Mouse (Mus musculus) urinary bladder, postnatal 25 days (tissue): ENCODE data around the gene Agtpbp1.
"Not testable (repeated sequence)": the region's sequence is repeated elsewhere in the genome, so short reads cannot be mapped to it uniquely, and the experiment has no call there.

Experiments used
- DNase-seq: peaks from one replicate; pipeline ENCODE4 v3.0.0; 2022; ENCODE audit warnings: low spot score

The Agtpbp1 gene

DNA sequence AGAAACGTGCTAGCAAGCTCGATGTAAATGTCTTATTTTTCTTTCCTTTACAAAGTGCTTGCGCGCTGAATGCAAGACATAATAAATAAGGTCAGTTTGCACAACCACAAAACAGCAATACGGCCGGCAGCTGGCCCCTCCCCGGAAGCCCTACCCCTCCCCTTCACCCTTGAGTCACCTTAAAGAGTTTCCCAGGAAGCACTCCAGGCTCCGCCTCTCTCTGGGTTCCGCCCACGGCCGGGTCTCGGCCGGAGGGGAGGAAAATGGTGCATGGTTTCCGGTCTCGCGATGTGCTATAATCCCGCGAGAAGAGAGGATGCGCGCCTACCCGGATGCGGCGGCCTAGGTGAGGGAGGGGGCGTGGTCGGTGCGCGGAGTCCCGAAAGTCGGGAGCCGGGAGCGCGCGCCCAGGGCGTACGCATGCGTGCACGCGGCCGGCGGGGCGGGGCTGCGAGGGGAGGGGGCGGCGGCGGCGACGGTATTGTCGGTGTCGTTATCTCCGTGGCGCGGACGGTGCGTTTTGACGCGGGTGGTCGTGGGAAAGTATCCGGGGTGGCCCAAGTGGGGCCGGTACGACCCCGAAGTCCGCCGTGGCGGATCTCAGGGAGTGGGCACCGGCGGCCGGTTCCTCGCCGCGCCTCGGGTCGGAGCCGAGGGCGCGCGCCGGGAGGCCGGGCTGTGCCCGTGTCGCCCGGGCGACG lies at the start of gene Agtpbp1, which contains the start of gene Naa35:
Gene Agtpbp1 (minus strand): TSS at position 281 of the 701 bp plus-strand sequence.
Gene Naa35 (plus strand): TSS at position 313 of the 701 bp plus-strand sequence.
- DNase-seq: peak; percentile 99

DNA sequence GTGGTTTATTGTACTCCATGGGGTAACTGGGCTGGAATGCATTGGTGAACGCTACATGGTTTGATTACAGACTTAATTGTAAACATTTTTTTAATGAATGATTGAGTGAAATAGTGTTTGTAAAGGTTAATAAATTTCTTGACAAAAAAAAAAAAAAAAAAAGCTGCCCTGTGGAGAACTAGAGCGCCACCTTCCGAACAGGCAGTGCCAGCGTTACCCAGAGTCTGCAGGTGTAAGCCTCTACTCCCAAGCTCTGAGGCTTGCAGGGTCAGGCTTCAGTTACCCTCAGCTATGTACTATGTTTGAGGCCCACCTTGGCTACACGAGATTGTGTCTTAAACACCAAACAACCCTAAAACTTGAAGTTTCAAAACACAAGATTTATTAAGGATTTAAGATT lies 49.6 kb upstream of the Agtpbp1 start:
- no peak for DNase-seq

DNA sequence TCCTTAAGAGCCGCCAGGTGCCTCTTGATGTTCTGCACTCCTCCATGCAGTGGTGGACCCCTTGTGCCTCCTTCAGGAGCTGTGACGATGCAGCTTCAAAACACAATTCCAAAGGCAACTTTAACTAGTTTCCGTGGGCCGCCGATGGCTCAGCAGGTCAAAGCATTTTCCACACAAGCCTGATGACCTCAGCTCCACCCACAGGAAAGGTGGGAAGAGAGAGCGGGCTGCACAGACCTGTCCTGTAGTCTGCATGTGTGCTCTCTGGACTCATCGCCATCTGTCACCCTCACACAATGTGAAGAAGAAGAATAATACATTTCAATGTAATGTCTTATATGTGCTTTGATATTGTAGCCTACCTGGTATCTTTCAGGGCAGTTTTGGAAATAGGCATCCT lies 41.7 kb upstream of the Agtpbp1 start:
- DNase-seq: no peak

DNA sequence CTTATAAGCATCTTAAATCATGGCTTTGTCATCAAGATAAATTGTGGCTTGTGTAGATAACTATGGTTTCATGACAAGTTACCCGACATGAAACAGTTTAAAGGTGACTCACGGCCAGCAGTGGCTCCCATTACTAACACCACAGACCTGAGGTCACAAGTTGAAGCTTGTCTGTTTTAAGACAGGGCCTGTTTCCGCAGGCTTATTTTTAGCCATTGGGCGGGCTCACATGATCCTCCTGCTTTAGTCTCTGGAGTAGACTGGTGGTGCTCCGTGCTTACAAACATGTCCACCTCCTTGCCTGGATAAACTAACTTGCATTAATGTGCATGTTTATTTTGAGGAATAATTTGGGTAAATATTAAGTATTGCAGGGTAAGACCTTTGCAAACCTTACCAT lies 39.9 kb upstream of the Agtpbp1 start:
- no peak for DNase-seq

DNA sequence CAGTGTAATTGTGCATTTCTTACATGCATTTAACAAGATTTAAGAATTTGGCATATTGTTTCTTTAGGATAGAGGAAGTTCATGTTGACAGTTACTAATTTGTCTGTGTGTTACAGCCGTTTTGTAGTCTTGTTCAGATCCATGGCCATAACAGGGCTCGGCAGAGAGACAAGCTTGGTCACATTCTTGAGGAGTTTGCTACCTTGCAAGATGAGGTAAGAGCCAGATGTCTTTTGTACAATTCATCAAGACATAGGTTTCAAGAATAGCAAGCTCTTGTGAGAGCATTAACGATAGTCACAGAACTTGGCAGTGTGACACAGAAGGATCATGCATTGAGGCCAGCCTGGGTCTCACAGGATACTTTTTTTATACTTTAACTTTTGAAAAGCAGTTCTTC lies 39.4 kb upstream of the Agtpbp1 start:
- DNase-seq: no peak

DNA sequence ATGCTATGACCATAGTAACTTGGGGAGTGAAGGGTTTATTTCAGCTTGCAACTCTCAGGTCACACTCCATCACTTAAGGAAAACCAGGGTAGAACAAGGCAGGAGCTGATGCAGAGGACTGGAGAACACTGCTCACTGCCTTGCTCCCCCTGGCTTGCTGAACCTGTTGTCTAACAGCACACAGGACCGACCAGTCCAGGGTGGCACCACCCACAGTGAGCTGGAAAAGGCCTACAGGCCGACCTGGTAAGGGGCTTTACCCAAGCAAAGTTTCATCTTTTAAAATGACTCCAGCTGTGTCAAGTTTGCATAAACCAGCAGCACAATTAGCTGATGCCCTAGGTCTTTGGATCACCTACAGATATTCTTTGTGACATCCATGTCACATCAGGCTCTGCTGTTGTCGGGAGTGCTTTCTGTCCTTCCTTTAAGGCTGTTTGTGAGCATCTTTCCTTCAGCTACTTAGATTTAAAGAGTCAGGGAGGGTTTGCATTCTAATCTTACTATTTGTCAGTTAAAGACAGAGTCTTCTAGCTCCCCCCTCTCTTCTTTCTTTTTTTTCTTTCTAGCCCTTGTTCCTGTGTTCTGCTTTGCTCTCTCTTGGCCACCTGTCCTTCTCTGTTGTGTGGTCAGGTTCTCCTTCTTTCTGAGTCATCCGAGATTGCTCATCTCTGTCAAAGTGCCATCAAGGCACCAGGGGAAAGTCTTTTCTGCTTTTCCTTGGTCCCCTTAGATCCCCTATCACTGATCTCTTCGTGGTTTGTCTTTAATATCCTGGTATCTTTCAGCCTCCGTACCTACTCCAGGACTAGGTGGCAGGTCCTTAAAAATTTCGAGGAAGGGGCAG lies 36.8 kb upstream of the Agtpbp1 start:
- no peak for DNase-seq

DNA sequence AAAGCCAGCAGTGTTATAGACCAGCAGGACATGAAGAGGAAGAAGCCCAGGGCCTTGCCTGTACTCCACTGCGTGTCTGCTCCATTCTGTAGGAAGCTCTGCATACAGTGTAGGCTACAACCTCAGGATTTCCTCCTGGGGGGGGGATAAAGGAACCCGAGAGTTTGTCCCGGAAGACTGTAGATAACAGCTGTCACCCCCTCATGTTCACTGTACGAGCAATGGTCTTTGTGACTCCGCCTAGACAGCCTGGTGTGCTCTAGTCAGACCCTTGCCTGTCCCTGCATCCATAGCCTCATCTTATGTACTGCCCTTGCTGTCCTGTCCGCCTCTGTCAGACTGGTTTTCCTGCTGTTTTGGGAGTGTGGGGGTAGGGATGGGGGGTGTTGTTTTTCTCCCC lies 33.4 kb upstream of the Agtpbp1 start:
- DNase-seq: no peak

DNA sequence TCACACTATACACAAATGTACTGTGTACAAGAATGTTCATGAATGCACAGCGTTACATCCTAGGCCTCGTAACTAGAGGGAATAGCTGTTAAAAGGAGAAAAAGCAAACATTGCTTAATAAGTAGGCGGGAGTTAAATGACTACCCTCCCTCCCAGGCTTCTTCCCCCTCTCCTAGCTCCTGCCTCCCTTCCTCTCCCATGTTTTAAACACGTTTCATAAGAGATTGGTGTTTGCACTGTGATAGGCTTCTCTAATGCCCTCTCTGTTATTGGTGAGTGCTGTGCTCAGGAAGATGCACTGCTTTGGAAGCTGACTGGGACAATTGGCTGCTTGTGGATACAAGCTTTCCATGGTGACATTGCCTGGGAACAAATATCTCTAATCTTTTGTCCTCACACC lies 30.5 kb upstream of the Agtpbp1 start:
- DNase-seq: no peak

DNA sequence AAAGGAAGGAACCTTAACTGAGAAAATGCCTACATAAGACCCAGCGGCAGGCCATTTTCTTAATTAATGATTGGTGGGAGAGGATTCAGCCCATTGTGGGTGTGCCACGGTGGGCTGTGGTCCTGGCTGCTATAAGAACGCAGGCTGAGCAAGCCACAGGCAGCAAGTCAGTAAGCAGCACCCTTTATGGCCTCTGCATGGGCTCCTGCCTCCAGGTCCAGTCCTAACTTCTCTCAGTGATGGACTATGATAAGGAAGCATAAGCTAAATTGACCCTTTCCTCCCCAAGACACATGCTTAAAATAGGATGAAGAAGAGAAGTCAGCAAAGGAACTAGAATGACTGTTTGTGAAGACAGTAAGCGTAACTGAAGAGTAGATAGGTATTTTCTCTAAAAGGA lies 30.1 kb upstream of the Agtpbp1 start:
- DNase-seq: no peak

DNA sequence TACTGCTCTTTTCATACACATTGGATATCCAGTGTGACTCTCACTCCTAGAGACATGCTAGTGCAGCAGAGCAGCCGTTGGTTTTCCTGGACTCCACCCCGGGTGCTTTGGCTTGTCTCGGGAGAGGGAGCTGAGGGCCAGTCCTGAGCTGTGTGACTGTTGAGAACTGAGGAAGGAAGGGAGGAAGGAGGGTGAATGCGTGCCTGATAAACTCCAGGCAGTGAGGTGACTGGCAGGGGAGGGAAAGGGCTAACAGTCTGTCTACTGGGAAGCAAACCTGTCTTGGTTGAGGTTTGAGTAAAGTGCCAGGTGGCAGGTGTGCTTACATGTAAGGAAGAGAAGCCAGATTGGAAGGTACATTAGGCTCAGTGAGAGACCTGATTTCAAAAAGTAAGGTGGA lies 28.8 kb upstream of the Agtpbp1 start:
- no peak for DNase-seq

DNA sequence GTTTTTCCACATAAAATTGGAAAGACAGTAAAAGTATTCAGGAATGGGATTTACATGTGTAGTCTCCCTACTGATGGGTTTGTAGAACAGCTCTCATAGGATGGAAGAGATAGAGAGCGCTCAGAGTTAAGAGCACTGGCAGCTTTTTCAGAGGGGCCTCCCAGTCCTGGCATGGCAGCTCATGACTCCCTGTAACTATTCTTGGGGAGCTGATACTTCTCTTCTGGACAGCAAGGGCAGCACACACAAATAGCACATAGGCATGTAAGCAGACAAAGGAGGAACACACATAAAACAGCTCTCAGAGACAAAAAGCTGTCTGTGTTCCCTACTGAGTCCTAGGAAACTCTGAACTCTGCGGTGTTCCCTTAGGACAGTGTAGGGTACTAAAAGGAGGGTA lies 25.4 kb upstream of the Agtpbp1 start:
- DNase-seq: no peak

DNA sequence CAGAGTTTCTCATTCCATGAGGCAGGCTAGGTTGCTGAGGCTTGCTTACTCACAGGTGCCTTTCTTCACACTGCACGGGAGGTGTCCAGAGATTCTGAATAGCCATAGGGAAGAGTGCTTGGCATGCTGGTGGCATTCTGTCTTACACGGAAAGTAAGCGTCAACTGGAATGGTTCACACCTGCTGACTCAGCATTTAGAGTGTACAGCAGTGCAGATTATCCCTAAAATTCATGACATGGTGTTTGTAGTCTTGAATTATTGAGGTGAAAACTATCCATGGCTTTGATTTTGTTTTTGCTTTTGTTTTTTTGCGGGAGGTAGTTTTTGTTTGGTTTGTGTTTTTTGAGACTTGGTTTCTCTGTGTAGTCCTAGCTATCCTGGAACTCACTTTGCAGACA lies 24.9 kb upstream of the Agtpbp1 start:
- DNase-seq: no peak

DNA sequence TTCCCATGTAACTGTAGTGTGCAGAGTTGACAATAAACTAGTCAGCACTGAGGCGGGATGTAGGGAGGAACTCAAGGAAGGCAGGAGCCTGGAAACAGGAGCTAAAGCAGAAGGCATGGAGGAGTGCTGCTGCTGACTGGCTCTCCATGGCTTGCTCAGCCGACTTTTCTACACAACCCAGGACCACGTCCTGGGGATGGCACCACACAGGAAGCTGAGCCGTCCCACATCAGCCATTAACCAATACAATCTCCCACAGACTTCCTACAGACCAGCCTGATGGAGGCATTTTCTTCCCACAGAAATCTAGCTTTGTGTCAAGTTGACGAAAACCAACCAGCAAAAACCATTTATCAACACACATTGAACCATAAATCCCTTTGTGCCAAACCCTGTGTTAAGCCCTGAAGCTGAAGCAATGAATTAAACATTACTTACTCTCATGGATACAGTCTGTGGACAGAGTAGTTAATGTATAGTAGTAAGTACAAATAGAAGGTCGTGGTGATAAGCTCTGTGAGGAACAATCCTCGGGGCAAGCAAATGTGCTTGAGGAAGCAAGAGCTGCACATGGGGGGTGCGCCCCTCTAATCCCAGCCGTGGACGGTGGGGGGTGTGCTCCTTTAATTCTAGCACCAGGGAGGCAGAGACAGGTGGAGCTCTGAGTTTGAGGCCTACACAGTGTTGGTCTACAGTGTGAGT lies 20.3 kb upstream of the Agtpbp1 start:
- no peak for DNase-seq

DNA sequence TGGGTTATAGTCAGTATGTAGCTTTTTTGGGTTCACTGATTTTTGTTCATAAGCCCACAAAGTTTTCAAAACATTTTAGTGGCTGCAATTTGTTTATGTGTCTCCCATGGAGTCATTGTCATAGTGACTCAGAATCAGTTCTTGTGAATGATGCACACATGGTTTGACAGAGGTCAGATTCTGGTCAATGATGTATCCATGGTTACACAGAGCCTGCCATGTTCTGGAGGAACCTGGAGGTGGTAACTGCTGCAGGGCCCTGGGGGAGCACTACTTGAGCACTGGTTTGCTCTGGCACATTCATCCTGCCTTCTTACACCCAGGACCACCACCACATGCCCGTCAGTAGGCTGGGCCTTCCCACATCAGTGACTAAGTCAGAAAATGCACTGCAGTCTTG lies 19.5 kb upstream of the Agtpbp1 start:
- DNase-seq: no peak

DNA sequence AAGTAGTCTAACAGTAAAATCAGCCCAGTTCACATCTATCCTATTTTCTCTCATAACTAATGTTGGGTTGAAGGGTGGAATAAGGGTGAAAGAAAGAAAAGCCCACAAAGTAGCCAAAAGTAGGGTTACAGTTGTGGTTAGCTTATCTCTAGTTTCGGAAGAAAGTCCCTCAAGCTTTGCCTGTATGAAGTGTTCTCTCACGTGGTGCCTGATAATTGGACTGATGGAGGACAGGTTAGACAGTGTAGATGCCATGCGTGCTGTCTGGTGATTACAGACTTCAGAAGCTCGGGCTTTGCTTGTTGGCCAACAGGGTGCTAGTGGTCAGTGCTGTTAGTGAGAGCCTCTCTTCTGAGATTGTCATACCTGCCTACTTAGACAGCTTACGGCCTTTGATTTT lies 18.1 kb upstream of the Agtpbp1 start:
- DNase-seq: no peak

DNA sequence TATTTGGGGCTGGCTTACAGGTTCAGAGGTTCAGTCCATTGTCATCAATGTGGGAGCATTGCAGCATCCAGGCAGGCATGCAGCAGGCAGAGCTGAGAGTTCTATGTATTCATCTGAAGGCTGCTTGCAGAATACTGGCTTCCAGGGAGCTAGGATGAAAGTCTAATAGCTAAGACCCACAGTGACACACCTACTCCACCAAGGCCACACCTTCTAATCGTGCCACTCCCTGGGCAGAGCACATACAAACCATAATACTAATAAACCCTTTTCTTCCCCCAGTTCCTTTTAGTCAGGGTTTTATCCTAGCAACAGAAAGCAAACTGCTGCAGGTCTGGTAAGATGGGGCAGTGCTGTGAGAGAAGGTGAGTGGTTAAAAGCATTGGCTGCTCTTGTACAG lies 7.6 kb upstream of the Agtpbp1 start:
- no peak for DNase-seq

DNA sequence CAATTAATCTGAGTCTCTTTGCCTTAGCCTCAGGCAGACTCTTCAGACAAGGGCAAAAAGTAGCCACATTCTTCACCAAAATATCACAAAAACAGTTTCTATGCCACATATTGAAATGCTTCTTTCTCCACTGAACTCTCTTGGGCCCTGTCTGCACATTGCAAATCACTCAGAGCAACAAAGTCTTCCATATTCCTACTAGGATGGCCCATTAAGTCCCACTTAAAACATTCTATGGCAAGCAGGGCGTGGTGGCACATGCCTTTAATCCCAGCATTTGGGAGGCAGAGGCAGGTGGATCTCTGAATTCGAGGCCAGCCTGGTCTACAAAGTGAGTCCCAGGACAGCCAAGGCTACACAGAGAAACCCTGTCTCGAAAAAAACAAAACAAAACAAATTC lies 7.0 kb upstream of the Agtpbp1 start:
- not testable (repeated sequence) for DNase-seq

DNA sequence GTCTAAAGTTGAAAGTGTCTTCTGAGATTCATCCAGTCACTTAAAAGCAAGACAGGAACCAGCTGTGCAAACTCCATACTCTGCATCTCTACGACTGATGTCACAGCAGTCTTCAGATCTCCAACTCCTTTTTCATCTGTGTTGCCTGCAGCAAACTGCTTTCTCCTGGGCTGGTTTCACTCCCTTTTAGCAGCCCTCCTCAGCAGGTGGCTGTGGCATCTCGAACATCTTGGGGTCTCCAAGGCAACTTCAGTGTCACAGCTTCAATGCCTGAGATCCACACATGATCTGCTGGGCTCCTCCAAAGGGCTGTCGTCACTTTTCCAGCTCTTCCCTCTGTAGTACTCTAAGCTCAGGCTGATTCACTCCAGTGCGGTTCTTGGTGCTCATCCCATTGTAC lies 5.7 kb upstream of the Agtpbp1 start:
- no peak for DNase-seq

DNA sequence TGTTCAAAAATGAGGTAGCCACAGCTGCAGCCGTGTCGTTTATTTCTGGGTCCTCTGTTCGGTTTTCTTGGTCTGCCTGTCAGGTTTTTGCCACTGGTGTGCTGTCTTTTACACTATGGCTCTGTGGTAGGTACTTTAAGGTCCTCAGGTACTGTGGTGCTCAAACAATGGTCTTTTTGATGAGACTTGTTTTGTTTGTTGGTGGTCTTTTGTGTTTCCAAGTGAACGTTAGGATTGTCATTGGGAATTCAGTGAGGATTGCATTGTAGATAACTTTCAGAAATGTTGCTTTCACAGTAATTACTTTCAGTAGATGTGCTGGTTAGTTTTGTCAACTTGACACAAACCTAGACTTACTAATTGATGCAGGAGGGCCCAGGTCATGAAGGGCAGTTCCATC lies 4.6 kb upstream of the Agtpbp1 start:
- no peak for DNase-seq

DNA sequence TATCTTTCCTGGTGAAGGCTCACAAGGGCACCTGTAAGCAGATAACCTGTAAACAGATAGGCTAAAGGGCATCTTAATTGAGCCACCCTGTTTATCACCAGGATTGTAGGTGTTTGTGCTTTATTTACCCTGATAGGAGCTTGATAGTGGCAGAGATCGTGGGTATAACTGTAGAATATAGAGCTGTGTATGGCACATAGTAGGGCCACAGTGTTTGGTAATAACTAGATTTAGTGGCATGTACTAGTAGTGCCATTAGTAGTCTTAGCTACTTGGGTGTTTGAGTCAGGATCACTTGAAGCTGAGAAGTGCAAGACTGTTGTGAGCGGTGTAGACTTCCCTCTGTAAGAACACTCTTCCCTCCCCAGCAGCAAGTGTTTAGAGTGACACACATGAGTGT lies 2.2 kb upstream of the Agtpbp1 start:
- no peak for DNase-seq

DNA sequence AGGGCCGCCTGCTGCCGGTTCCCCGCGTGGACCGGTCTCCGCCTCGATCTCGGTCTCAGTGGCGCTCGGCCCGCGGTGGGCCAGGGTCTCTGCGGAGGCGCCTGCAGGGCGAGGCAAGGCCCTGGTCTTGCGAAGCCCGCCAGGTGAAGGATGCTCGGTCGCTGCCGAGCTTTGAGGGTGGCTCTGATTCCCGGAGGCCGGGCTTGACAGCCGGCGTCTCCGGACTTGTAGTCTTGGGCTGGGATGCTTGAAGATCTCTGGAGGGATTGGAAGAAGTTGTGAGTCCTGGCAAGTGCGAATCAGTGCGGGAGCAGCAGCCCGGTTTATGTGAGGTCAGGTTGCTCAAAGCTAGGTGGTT lies 600 bp upstream of the Agtpbp1 start:
- no peak for DNase-seq

DNA sequence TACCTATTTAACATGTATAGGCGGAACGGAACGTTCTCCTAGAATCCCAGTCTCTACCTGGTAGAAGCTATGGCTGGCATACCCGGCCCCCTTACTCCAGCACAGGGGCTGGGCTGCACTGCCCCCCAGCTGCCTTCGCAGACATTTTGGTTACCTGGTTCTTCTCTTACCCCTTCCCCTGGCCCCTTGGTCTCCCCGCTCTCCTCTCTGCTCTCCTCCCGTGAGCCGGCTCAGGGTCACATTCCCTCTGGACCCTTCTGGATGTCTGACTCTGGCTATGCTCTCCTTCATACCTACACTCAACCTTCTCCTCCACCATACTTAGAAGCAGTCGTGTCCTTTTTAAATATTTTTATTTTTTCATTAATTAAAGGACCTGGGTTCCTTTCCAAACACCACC lies 546 bp downstream of the Agtpbp1 start:
- DNase-seq: peak; percentile 29

DNA sequence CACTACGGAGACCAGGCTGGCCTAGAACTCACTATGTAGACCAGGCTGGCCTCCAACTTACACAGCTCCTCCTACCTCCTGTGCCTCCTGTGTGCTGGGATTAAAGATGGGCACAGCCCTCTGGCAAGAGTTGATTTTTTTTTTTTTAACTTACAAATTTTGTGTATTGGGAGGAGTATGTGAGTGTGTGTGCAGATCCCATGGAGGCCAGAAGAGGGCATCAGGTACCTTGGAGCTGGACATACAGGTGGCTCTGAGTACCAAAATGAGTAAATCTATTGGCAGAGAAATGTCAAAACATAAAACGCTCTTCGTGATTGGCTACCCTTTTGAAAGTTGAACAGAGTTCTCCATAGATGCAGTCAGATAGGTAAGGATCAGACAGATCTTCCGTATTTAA lies 4.1 kb downstream of the Agtpbp1 start:
- no peak for DNase-seq
